Mouse (Mus musculus) intestine, embryonic 16.5 days (tissue): ENCODE results near the gene Lrrc8c. TPM values are rescaled to one million over a fixed set of nuclear protein-coding genes. Genes with fewer than 3 reads are reported as not detected.

Experiments used
- ATAC-seq: fragments of 200-750 bp; cut with Nextera tagmentation; 2 replicates; pipeline ENCODE4 v1.8.0; 2017; ENCODE audit warnings: moderate TSS enrichment, moderate library complexity
- H3K27ac ChIP-seq: fragments of 300-500 bp; sonication (generic); 2 replicates; pipeline ENCODE4 v1.5.1; 2014; ENCODE audit warnings: mild to moderate bottlenecking, low read length
- H3K27me3 ChIP-seq: fragments of 300-500 bp; sonication (generic); replicated peaks from 2 replicates; pipeline ENCODE4 v1.6.1; 2014; ENCODE audit warnings: low read length, control low read depth, mixed read lengths; ENCODE audit not compliant: control insufficient read depth, insufficient read depth
- H3K36me3 ChIP-seq: fragments of 300-500 bp; sonication (generic); 2 replicates; pipeline ENCODE4 v1.6.1; 2014; ENCODE audit warnings: low read length, control low read depth; ENCODE audit not compliant: control insufficient read depth, insufficient read depth
- H3K4me1 ChIP-seq: fragments of 300-500 bp; sonication (generic); 2 replicates; pipeline ENCODE4 v1.6.1; 2014; ENCODE audit warnings: low read length, control low read depth, mixed read lengths; ENCODE audit not compliant: control insufficient read depth, insufficient read depth
- H3K4me2 ChIP-seq: fragments of 300-500 bp; sonication (generic); 2 replicates; pipeline ENCODE4 v1.6.1; 2014; ENCODE audit warnings: low read depth, low read length, control low read depth
- H3K4me3 ChIP-seq: fragments of 300-500 bp; sonication (generic); 2 replicates; pipeline ENCODE4 v1.5.1; 2014; ENCODE audit warnings: mild to moderate bottlenecking, low read length
- H3K9ac ChIP-seq: fragments of 300-500 bp; sonication (generic); 2 replicates; pipeline ENCODE4 v1.6.1; 2014; ENCODE audit warnings: low read depth, low read length
- H3K9me3 ChIP-seq: fragments of 300-500 bp; sonication (generic); 2 replicates; pipeline ENCODE4 v1.6.1; 2016; ENCODE audit warnings: low read length, control low read depth; ENCODE audit not compliant: control insufficient read depth
- WGBS: fragments of 180-500 bp; shearing (Covaris S2); extraction: QIAGEN DNeasy Blood & Tissue Kit; methylation state at CpG from one replicate; pipeline ENCODE4 v1.1.7; 2014; 5-methylcytosine and 5-hydroxymethylcytosine counted together
- polyA plus RNA-seq: library from polyadenylated mRNA; unstranded; fragments of >200 nt; fragmentation: Nextera tagmentation; extraction: Ambion mirVana; gene quantifications from 2 replicates; pipeline ENCODE4 v1.2.1, GENCODE M21; 2015

The Lrrc8c gene
- polyA plus RNA-seq, 1 experiment from 2014 or later: 12.0 TPM

DNA sequence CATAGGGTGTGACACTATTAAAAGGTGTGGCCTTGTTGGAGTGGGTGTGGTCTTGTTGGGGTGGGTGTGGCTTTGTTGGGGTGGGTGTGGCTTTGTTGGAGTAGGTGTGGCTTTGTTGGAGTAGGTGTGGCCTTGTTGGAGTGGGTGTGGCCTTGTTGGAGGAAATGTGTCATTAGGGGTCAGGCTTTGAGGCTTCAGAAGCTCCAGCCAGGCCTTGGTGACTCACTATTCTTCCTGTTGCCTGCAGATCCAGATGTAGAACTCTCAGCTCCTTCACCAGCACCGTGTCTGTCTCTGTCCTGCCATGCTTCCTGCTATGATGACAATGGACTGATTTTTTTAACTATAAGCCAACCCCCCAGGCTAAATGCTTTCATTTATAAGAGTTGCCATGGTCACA lies 19.8 kb upstream of the Lrrc8c start:
- Histone ChIP-seq H3K4me1 (peaks cover 5% of the 10 kb centered on the region; the same call in 1 of the 2 replicates), H3K36me3 (no peaks in the 10 kb centered on the region), H3K4me2 (no peak overlapping the region), H3K9ac (no peak overlapping the region), H3K27ac (no peak overlapping the region), H3K4me3 (no peak overlapping the region), H3K9me3 (no peaks in the 10 kb centered on the region; the same call in 1 of the 2 replicates), H3K27me3 (no peaks in the 10 kb centered on the region)
- ATAC-seq: no peak
- 76% methylated on average over 1 of the region's 1 CpGs for WGBS

DNA sequence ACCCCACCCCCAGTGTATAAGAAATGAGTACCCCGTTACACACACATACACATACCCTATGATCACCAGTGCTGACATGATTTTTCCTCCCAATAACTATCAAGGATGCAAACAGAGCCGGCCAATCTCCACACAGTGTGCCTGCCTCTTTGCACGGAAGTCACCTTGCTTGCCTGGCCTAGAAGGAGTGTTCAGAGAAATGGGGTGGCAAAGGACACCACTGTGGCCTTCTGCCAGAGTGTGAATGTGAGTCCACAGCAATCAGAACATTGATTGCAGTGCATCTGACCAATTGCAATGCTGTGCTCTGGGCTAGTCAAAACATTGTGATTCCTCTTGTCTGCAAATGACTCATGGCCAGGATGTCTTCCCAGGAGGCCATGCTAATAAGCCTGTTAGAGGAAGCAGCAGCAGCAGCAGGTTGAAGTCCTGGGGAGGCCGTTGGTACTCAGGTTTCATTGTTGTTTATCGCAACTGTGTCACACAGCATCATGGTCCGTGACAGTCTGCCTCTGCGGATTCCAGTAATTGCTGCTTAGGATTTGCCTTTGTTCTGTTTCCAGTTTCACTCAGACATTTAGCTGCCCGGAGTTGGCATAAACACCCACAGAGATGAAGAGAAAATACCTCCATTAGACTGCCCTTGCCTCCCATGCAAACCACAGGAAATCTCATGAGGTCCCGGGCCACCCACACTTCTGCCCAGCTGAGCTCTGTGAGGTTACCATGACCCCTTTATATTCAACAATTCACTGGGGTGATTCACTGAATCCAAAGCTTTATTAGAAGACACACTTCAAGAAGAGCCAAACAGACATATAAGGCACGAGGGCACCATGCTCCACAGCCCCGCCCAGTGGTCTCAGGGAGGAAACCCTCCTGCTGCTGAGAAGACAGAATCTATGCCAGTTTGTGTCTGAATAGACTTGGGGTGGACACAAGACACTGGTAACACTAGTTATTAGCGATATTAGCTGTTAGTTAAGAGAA lies 18.8 kb upstream of the Lrrc8c start:
- Histone ChIP-seq H3K9ac (no peak overlapping the region), H3K27me3 (no peaks in the 10 kb centered on the region), H3K36me3 (no peaks in the 10 kb centered on the region), H3K4me2 (no peak overlapping the region), H3K9me3 (no peaks in the 10 kb centered on the region; the same call in 1 of the 2 replicates), H3K4me1 (peaks cover 4% of the 10 kb centered on the region; the same call in 1 of the 2 replicates), H3K27ac (no peak overlapping the region), H3K4me3 (no peak overlapping the region)
- WGBS: 57% methylated on average over 12 of the region's 12 CpGs
- no peak for ATAC-seq

DNA sequence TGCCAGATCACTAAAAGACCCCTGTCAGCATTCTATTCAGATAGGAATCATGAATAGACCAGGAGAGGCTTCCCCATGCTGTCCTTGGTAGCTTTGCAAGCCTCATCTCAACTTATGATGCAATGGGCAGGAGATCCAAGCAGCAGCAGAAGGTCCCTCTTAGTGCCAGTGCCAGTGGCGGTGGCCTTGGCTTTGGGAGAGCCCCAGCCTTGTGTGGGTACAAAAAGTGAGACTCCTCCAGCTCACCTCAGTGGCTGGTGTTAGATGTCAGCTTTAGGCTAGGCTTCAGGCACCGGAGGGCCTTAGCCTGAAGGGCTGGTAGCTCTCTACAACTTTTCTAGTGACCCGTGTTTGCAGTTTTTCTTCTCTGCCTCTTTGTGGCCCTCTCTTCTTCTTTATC lies 18.1 kb upstream of the Lrrc8c start:
- 94% methylated on average over 3 of the region's 3 CpGs for WGBS
- Histone ChIP-seq H3K36me3 (no peaks in the 10 kb centered on the region), H3K4me1 (no peaks in the 10 kb centered on the region), H3K9ac (no peak overlapping the region), H3K4me2 (no peak overlapping the region), H3K4me3 (no peak overlapping the region), H3K27ac (no peak overlapping the region), H3K9me3 (no peaks in the 10 kb centered on the region; the same call in 1 of the 2 replicates), H3K27me3 (no peaks in the 10 kb centered on the region)
- no peak for ATAC-seq

DNA sequence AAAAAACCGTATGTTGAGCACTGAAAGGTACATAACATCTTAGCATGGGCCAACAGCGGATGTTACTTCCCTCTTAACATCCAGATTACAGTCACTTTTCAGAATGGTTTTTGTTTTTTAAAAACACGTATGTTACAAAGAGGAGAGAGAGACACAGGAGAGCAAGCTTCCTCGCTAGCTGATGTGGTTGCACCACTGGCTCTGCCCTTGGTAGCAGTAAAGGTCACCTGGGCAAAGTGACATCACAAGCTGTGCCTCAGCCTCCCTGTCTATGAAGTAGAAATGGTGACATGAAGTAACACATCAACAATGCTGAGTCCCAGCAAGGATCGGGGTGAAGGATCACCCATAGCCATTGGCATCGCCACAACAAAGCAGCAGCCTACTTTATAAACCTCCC lies 10.4 kb upstream of the Lrrc8c start:
- no peaks in the 10 kb centered on the region for H3K27me3 ChIP-seq
- no peaks in the 10 kb centered on the region for H3K4me1 ChIP-seq
- no peak overlapping the region for H3K27ac ChIP-seq
- H3K9ac ChIP-seq: no peak overlapping the region
- WGBS: 90% methylated on average over 6 of the region's 6 CpGs
- H3K9me3 ChIP-seq: no peaks in the 10 kb centered on the region
- no peak for ATAC-seq
- no peak overlapping the region for H3K4me2 ChIP-seq
- H3K4me3 ChIP-seq: no peak overlapping the region
- H3K36me3 ChIP-seq: no peaks in the 10 kb centered on the region

DNA sequence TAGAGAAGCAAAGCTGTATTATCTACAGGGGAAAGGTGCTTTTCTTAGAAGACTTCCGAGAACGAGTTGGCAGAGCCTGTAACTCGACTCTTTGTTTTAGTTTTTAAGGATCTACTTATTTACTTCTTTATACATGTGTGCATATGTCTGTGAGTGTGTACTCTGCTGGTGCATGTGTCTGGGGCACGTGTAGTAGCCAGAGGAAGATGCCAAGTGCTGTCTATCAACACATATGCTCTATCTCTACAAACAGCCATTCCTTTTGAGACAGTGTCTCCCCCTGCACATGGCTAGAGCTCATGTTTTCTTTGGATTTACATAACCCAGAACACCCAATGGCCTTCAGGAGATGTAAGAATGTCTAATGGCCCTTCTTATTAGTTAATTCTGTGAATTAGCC lies 6.9 kb upstream of the Lrrc8c start:
- no peaks in the 10 kb centered on the region for H3K9me3 ChIP-seq
- H3K27ac ChIP-seq: no peak overlapping the region
- no peaks in the 10 kb centered on the region for H3K4me1 ChIP-seq
- H3K4me2 ChIP-seq: no peak overlapping the region
- H3K36me3 ChIP-seq: no peaks in the 10 kb centered on the region
- no peaks in the 10 kb centered on the region; the same call in 1 of the 2 replicates for H3K27me3 ChIP-seq
- no peak for ATAC-seq
- H3K4me3 ChIP-seq: no peak overlapping the region
- no peak overlapping the region for H3K9ac ChIP-seq
- WGBS: 47% methylated on average over 4 of the region's 4 CpGs

DNA sequence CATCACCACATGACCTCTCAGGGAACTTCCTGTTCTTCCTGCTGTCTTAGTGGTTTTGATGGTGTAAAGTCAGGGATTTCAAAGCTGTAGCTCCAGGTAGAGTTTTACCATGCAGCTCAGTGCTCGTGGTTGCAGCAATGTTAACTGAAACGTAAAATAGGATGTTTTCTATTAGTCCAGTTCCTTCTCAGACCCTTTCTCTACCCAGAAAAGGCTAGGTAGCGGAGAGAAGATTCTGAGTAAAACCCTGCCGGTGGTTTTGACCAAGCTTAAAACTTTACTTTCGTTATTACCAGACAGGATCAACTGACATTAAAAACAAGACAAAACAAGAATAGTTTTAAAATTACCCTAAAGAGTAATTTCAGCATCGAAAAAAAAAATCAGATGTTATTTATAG lies 3.7 kb upstream of the Lrrc8c start:
- Histone ChIP-seq H3K27ac (no peak overlapping the region), H3K4me1 (no peaks in the 10 kb centered on the region; the same call in 1 of the 2 replicates), H3K36me3 (no peaks in the 10 kb centered on the region), H3K4me2 (no peak overlapping the region), H3K9me3 (no peaks in the 10 kb centered on the region), H3K27me3 (no peaks in the 10 kb centered on the region; the same call in 1 of the 2 replicates), H3K9ac (no peak overlapping the region), H3K4me3 (no peak overlapping the region)
- ATAC-seq: no peak
- WGBS: 75% methylated on average over 6 of the region's 6 CpGs

DNA sequence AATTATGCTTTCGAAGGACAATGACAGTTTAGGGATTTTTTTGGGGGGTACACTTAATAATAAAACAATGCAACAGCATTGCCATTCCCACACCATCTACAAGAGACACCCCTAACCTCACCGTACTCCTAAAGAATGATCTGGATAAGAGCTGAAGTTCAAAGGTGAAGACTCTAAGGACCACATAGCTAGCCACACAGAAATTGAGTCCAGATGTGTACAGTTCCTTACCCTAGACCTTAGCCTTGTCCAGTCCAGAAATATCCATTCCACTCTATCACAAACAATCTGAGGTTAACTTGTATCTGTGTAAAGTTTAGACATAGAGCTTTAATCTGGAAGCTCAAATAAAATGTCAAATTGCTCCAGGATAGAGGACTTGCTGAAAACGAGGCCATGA lies 2.9 kb upstream of the Lrrc8c start:
- Histone ChIP-seq H3K9me3 (no peaks in the 10 kb centered on the region), H3K9ac (no peak overlapping the region), H3K27ac (no peak overlapping the region), H3K4me1 (no peaks in the 10 kb centered on the region; the same call in 1 of the 2 replicates), H3K36me3 (no peaks in the 10 kb centered on the region), H3K27me3 (no peaks in the 10 kb centered on the region; the same call in 1 of the 2 replicates), H3K4me3 (no peak overlapping the region), H3K4me2 (no peak overlapping the region)
- WGBS: 60% methylated on average over 3 of the region's 3 CpGs
- ATAC-seq: no peak

DNA sequence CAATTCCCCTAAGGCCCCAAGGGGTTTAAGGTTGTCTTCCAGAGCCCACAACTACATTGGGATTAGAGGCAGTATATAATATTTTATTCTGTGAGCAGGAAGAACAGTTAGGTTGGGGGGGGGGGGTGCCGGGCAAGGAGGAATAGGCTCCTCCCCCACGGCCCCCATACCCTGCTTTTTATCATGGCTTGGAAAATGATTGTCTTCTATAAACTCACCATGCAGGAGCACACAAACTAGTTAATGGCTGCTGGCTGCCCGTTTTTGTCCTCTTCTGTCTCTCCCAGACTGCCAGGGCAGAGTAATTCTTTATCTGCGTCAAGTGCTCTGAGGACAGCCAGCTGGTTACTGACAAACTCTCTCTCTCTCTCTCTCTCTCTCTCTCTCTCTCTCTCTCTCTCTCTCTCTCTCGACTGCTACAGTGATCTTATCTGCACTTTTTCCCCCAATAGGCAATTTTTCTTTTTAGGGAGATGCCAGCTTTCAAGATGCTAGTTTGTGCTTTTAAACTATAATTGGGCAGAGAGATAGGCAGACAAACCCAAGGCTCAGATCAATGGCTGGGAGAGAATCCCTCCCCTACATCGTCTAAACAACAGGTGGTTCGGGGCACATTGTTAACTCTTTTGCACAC lies 1.1 kb upstream of the Lrrc8c start:
- no peak overlapping the region for H3K9ac ChIP-seq
- no peak for ATAC-seq
- H3K4me3 ChIP-seq: peak overlapping the region; percentile 72
- H3K36me3 ChIP-seq: no peaks in the 10 kb centered on the region
- 13% methylated on average over 7 of the region's 7 CpGs for WGBS
- H3K9me3 ChIP-seq: no peaks in the 10 kb centered on the region
- H3K4me1 ChIP-seq: no peaks in the 10 kb centered on the region; the same call in 1 of the 2 replicates
- H3K27ac ChIP-seq: no peak overlapping the region
- no peaks in the 10 kb centered on the region; the same call in 1 of the 2 replicates for H3K27me3 ChIP-seq
- peak overlapping the region; percentile 96 for H3K4me2 ChIP-seq

DNA sequence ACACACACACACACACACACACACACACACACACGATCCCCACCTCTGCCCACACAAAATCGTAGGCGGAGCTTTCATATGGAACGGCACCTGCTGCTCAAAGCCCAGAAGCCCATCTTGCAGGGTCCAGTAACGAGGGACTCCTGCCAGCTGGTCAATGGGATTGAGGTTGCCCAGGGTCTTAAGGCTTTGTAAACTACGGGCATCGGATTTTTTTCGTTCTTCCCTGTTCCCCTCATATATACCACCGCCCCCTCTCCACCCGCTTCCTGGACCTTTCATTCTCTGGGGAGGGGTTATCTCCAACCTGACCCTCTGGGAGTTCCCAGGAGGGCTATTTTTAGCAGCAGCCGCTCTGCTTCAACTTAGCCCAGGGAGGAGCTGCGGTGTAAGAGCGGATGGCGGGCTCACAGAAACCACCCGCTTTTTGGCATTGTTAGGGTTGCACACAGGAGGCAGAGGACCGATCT lies 527 bp upstream of the Lrrc8c start:
- Histone ChIP-seq H3K27me3 (no peaks in the 10 kb centered on the region; the same call in 1 of the 2 replicates), H3K9me3 (no peaks in the 10 kb centered on the region), H3K9ac (peak overlapping the region; percentile 80), H3K36me3 (no peaks in the 10 kb centered on the region), H3K27ac (peak overlapping the region; percentile 70), H3K4me3 (peak overlapping the region; percentile 72), H3K4me2 (peak overlapping the region; percentile 96), H3K4me1 (no peaks in the 10 kb centered on the region; the same call in 1 of the 2 replicates)
- ATAC-seq: peak; percentile 67
- WGBS: 0% methylated on average over 16 of the region's 16 CpGs
